Comparison of ENCODE assay signal across 17 mouse cellular contexts in genomic region chr6:107303676-107304369, GRCm38 (mm10).
DNase-seq lines count a peak whose midpoint lies in the region; ATAC-seq and TF ChIP-seq lines count a peak whose summit lies in the region.
"Had no signal": no experiment of that assay in that cellular context is flagged by ENCODE, and none has a peak within 500 bp of the region (broad histone marks: within the 10 kb centered on the region; RNA-seq: fewer than 3 reads in every experiment).

No protein-coding gene starts in this region.

- H3K36me3 ChIP-seq in hindbrain, embryonic 13.5 days: no peaks in the 10 kb centered on the region
- no peaks in the 10 kb centered on the region for H3K36me3 ChIP-seq in neural tube, embryonic 13.5 days

- peak in 1 of 2 experiments; percentile 10 for DNase-seq in layer of hippocampus, adult 2 months (ENCODE audit: low spot score in 2 of 2)
- no peak for DNase-seq in layer of hippocampus, postnatal 25 days (ENCODE audit: extremely low spot score in 1 of 2, low spot score in 1 of 2)
- peak; percentile 1 for DNase-seq in embryo, embryonic 11.5 days (ENCODE audit: low read depth, low spot score)
- no peak for DNase-seq in left cerebral cortex, adult 8-10 months (ENCODE audit: low spot score in 2 of 2)
- DNase-seq in layer of hippocampus, adult 8-10 months (ENCODE audit: low spot score in 2 of 2): no peak
- DNase-seq in cerebellum, adult 9-10 months: no peak
- DNase-seq: adrenal gland, postnatal 10 days; B cell, adult 2 months; heart, adult 11 months; heart, postnatal 14 days; kidney, postnatal 14 days; liver; lung, embryonic 14.5 days; right cerebral cortex, adult 18-20 months had no signal

- no peak overlapping the region for H3K4me3 ChIP-seq in layer of hippocampus, adult 2 months
- H3K4me3 ChIP-seq in hindbrain, embryonic 13.5 days: no peak overlapping the region
- no peak overlapping the region for H3K4me3 ChIP-seq in neural tube, embryonic 13.5 days

- peak; percentile 85 for ATAC-seq in hindbrain, embryonic 13.5 days (ENCODE audit: low FRiP score)
- peak; percentile 71 for ATAC-seq in neural tube, embryonic 13.5 days (ENCODE audit: low read depth)
- ATAC-seq: intestine, postnatal 0 days had no signal

- no peaks in the 10 kb centered on the region for H3K27me3 ChIP-seq in hindbrain, embryonic 13.5 days
- H3K27me3 ChIP-seq in neural tube, embryonic 13.5 days: no peaks in the 10 kb centered on the region

- no peak for TF ChIP-seq CTCF in layer of hippocampus, adult 2 months (conservative IDR thresholded peaks at IDR 0.05)

- peaks cover 4% of the 10 kb centered on the region for H3K4me1 ChIP-seq in hindbrain, embryonic 13.5 days (replicated peaks)
- H3K4me1 ChIP-seq in neural tube, embryonic 13.5 days (replicated peaks): peaks cover 5% of the 10 kb centered on the region; the same call in 1 of the 2 replicates

- WGBS in hindbrain, embryonic 13.5 days: 64% methylated on average over 1 of the region's 1 CpGs
- 78% methylated on average over 1 of the region's 1 CpGs for WGBS in neural tube, embryonic 13.5 days

- no peaks in the 10 kb centered on the region for H3K9me3 ChIP-seq in hindbrain, embryonic 13.5 days
- H3K9me3 ChIP-seq in neural tube, embryonic 13.5 days: no peaks in the 10 kb centered on the region

- H3K9ac ChIP-seq in hindbrain, embryonic 13.5 days: no peak overlapping the region
- no peak overlapping the region for H3K9ac ChIP-seq in neural tube, embryonic 13.5 days
- H3K9ac ChIP-seq: lung, embryonic 14.5 days had no signal

- no peak overlapping the region for H3K4me2 ChIP-seq in hindbrain, embryonic 13.5 days
- H3K4me2 ChIP-seq in neural tube, embryonic 13.5 days: no peak overlapping the region
- H3K4me2 ChIP-seq: lung, embryonic 14.5 days had no signal

- H3K27ac ChIP-seq in layer of hippocampus, adult 2 months: peak overlapping the region; percentile 55; the same call in 1 of the 2 replicates
- H3K27ac ChIP-seq in hindbrain, embryonic 13.5 days: no peak overlapping the region
- H3K27ac ChIP-seq in neural tube, embryonic 13.5 days (replicated peaks): no peak overlapping the region
